Mouse (Mus musculus): ENCODE results near the gene Mtch1.
"Not testable (repeated sequence)": the region's sequence is repeated elsewhere in the genome, so short reads cannot be mapped to it uniquely, and the experiment has no call there.

Mtch1 gene

DNA sequence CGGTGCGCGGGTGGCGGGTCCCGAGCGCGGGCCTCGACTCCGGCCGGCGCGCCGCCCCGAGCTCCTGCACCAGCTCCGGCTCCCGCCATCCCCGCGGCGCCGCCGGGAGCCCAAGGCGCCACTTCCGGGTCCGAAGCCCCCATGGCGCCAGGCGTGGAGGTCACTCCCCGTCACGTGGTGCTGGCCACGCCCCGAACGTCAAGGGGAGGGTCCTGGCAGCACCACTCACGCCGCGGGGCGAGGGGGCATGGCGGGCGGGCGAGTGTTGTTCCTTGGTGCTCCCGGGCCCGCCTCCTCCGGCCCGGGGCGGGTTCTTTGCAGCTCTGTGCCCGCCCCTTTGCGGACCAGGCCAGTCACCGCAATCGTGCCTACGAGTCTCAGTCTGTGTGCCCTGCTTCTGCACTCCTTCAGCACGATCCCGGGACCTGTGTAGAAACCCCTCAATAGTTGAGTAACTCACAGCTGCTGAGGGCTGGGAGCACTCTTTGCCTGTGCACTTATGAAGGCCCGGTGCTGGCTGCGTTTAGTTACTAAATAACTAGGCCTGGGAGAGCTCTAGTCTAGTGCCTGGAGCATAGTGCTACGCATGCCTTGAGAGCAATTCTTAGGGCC lies at the start of gene Mtch1:
Gene Mtch1 (minus strand): TSS at position 290 of the 612 bp plus-strand sequence.
- peak; percentile 100 for DNase-seq

GRCm38 (mm10) chr17:29396821-29397242 lies 49.1 kb upstream of the Mtch1 start:
- peak; percentile 87 for DNase-seq

DNA sequence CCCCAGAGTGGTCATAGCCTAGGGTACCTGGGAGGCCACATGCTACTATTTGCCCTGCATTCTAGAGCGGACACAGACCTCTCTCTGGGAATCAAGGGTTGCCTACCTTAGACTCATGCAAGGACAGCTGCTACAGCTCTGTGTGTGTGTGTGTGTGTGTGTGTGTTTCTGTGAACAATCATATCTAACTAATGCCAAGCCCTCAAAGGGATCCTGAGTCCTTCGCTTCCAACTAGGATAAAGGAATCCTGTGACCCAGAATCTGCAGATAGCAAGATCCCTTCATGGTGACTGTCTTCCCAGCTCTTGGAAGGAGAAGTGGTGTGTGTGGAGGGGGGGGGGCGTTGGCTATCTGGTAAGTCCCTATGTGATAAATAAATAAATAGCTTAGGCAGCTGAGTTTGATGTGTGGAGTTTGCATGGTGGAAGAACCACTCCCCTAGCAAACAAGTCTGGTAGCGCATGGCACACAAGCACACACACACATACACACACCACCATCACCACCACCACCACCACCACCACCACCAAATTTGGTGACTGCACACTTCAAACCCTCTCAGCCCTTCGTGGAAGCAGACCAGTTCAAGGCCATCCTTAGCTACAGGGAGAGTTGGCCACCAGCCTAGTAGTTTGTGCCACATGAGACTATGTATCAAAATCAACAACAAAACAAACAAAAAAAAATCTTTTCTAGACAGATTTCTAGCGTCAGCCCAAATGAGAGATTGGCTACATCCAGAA lies 48.5 kb upstream of the Mtch1 start:
- DNase-seq = no peak

DNA sequence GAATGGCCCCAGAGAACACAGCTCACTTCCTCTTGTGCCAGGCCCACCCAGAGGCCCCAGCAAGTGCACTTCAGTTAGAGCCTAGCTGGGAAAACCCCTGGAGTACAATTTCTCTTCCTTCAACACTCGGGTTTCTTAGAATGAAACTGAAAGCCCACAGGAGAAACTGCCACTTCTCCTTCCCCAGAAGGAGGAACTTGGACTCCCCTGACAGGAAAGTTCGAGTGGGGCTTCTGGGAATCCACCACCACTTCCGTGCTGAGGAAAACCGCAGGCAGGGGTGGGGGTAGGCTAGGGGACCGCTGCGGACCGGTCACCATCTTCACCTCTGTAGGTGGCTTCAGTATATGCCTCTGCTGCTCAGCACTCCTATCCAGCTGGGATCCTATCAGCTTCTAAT lies 47.6 kb upstream of the Mtch1 start:
- peak; percentile 54 for DNase-seq

DNA sequence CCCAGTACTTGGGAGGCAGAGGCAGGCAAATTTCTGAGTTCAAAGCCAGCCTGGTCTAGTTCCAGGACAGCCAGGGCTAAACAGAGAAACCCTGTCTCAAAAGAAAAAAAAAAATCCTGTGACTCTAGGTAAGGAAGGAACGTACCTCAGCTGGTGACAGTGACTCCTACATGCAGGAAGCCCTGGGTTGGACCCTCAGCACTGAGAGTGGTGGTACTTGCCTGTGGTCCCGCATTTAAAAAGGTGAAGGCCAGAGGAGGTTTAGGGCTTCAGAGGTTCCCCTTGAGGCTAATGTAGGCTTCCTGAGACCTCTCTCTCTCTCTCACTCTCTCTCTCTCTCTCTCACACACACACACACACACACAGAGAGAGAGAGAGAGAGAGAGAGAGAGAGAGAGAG lies 47.0 kb upstream of the Mtch1 start:
- not testable (repeated sequence) for DNase-seq

DNA sequence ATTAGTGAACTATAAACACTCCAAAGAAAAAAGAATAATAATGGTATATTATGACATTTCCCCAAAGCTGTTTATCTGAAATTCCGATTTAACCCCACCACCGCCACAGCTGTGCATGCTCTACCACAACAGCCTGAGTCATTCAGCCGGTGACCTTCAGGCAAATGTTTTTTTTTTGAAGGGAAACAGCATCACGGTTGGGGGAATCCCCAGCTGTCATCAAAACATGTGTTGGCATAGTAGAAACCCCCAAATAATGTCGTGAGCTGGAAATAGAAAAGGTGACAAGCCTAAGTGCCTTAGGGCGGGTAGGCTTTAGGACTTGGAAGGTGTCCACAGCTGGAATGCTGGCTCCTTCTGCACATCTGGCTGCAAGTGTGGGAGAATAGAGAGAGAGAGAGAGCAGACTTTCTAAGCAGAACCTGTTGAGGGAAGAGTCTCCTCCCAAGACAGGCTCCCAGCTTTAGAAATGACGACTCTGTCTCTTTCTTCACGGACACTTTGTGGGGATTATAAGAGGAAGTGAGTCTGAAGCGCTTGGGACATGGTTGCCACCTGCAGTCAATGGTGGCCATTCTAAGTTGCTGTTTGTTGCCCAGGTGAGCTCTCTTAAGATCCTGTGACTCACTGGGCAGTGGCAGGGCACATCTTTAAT lies 46.5 kb upstream of the Mtch1 start:
- no peak for DNase-seq

DNA sequence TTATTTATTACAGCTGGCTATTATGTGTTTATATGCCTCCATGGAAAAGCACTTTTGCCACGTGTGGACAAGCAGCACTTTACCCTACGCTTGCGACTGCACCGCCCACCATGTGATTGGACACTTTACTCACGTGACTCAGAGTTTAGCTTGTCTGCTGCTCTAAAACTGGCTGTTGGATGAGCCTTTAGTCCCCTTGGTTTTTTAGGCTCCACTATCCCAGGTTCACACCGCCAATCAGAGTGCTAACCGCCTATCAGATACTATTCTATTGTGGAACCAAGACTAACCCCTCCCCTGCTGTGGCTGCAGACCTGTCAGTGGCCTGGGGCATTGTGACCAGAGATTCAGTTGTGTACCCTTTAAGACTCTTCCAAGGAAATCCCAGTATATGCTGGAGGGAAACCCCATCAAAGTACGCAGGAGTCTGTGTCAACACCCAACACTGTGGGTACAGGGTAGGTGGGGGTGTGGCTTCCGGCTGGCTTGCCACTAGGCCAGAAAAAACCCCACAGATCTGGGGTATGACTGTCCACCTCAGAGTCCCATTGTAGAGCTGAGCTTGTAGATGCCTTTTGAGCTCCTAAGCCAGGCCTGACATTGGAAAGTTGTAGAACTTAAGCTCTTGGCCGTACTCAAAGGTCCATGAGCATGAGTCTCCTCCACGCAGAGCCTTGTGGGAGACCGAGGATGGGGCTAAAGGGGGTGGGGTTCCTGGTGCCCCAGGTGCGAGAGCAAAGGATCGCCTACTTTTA lies 45.8 kb upstream of the Mtch1 start:
- DNase-seq = peak; percentile 42

DNA sequence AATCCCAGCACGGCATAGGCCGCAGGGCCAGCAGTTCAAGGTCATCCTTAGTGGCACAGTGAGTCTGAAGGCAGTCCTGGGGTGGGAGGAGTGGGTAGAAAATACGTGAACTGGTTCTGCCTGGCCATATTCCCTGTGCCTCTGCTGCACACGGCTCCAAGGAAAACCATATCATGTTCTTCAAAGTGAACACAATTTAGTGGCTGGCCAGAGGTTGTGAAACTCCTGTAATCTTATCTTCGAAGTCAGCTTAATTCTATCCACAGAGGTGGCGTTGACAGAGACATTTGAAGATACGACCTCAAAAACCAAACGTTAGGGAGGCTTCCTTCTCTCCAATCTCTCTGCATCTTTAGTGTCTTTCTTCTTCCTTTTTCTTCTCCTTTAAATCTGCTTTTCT lies 43.5 kb upstream of the Mtch1 start:
- DNase-seq = no peak

DNA sequence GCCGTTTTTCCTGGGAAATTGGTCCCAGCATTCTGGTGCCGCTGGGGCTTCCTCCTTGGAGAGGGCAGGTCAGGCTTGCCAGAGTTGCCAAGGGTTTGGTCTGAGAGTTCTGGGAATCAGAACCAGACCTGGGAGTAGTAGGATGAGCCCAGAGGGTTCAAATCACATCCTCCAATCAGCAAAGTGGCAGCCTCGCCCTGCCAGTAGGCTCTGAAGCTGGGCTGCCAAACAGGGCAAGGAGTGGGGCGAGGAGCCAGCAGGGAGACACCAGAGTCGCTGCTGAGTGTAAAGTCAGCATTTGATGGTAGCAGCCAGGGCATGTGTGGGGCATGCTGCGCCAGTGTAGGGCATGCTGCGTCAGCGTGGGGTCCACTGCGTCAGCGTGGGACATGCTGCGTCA lies 41.2 kb upstream of the Mtch1 start:
- DNase-seq = no peak

- no peak for DNase-seq
Observed at GRCm38 (mm10) chr17:29385746-29386145, 38.0 kb upstream of the Mtch1 start.

DNA sequence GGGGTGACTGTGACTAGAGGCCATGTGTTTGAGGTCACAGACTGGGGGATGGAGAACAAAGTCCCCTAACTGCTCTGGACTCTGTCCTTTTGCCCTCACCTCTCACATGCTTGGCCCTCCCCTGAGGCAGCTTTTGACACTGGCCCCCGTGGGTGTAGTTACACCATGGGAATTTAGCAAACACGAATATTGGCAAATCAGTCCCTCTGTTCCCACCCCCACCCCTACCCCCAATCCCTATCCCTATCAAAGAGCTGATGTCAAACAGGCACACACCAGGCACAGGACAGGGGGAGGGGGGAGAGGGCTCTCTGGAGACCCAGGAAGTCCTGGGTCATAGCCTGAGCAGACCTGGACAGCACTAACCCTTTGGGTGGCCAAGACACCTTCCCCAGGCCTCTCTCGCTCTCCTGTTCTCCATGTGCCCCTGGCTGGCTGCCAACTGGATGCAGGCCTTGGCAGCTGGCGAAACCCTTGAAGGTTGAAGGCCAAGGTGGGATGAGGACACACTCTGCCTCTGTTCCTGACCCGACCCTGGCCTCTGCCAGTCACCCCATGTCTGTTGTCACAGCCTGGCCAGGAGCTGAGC lies 37.2 kb upstream of the Mtch1 start:
- DNase-seq = peak; percentile 53

- DNase-seq = no peak
Observed at GRCm38 (mm10) chr17:29383923-29384322, 36.2 kb upstream of the Mtch1 start.

DNA sequence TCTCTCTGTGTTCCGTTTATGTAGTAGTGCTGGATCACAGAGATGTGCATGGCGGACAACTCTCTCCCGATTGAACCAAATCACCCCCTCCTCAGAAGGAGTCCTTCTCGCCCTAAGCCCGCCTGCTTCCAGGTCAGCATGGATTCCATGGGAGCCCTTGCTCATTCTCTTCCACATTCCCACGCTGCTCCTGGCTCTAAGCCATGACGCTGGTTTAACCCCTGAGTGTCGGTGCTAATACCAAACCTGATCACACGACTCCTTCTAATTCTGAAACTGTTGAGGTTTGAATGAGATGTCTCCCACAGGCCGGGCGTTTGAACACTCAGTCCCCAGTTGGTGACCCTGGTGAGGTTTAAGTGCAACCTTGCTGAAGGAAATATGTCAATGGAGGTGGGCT lies 34.7 kb upstream of the Mtch1 start:
- peak; percentile 34 for DNase-seq

DNA sequence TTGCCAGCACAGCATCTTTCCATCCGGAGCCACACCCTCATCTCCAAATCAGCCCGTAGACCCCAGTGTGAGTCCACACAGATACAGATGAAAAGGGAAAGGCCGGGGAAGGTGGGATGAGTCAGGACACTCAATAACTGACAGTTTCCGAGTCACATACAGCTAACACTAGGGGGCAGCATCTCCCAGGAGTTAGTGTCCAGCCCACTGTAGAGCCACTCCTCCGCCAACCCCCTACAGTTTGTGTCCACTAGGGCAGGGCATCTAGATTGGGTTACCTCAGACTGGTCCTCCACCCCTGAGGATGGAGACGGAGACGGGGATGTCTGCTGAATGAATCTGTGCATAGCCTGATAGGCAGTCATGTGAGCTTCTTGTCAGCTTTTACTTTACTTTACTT lies 33.7 kb upstream of the Mtch1 start:
- DNase-seq = peak; percentile 87

GRCm38 (mm10) chr17:29380241-29380640 lies 32.5 kb upstream of the Mtch1 start:
- DNase-seq = no peak

- DNase-seq = no peak
Observed at GRCm38 (mm10) chr17:29378056-29378455, 30.3 kb upstream of the Mtch1 start.

- DNase-seq = no peak
Observed at GRCm38 (mm10) chr17:29375871-29376270, 28.1 kb upstream of the Mtch1 start.

DNA sequence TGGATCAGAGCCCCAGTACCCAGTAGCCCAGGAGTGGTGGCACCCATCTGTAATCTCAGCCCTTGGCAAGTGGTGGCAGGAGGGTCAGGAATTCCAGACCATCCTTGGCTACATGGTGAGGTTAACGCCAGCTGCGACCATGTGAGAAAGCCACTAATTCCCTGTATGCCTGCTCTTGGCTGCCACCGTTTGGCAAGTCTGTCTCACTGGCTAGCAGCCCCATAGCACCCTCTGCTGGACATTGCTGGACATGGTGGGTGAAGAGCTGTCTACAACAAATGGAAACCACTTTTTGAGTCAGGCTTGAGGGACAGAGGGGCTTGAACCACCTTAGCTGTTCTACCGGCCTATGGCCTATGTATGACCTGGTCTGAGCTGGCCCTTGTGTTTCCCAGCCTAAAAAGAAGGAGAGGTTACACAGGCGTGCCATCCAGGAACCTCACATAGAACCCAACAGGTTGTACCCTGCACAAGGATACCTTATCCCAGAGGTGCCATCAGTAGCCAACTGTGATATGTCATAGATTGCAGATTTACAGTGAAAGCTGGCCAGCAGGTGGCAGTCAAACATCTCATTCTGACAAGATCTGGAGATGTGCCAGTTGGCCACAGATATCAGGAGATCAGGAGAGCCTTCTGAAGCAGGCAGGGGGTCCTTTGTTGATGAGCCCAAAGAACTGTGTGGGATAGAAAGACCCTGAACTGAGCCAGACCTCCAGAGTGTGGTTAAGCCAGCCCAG lies 23.4 kb upstream of the Mtch1 start:
- DNase-seq = peak; percentile 96

DNA sequence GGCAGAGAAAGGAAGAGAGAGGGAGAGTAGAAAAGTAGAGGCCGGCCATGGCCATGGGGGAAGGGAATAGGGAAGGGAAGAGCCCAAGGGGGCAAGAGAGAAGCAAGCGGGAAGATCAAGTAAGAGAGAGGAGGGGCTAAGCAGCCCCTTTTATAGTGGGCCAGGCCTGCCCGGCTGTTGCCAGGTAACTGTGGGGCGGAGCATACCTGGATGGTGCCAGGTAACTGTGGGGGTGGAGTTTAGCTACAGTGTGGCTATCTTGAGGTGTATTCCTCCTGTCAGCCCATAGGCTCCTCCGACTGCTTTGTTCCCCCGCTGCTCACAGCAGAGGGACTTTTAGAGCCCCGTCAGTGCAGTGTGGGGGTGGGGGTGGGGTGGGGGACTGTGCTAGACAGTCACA lies 21.0 kb upstream of the Mtch1 start:
- peak; percentile 63 for DNase-seq

DNA sequence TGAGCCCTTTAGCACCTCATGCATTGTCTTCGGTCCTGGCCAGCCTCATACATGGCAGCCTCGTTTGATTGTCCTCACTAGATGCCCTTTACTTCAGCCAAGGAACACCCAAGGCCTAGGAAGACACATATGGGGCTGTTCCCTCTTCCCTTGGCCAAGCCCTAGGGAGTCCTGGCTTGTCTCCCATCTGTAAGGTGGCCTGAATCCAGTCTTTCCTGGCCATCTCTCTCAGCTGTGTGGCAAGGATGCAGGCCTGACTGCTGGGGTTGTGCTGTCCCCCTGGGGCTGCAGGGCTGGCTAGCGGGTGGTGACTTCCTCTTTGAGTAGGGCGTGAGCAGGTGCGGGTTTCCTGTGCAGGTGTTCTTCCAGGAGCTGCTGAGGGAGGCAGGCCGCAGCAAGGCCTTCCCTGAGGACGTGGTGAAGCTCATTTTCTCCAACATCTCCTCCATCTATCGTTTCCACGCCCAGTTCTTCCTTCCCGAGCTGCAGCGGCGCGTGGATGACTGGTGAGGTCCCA lies 17.4 kb upstream of the Mtch1 start:
- no peak for DNase-seq

- no peak for DNase-seq
Observed at GRCm38 (mm10) chr17:29363109-29363508, 15.4 kb upstream of the Mtch1 start.

Data from lung, postnatal 10 days (tissue).